27 mouse cellular contexts compared by ENCODE assay signal in the genomic region with DNA sequence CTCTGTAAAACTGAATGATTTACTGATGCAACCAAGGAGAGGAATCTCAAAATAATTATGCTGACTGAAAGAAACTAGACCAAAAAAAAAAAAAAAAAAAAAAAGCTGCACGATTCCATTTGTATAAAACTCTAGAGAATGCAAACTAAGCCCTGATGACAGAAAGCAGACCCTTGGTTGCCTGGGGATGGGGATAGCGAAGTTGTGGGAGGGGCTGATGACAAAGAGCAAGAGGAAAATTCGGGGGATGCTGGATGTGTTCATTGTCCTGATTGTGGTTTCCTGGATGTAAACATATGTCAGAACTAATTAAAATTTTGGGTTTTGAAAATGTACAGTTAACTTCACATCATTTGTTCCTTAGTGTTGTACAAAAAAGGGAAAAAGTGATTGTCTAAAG.
DNase-seq lines count a peak whose midpoint lies in the region; ATAC-seq and TF ChIP-seq lines count a peak whose summit lies in the region.
"Had no signal": no experiment of that assay in that cellular context is flagged by ENCODE, and none has a peak within 500 bp of the region (broad histone marks: within the 10 kb centered on the region; RNA-seq: fewer than 3 reads in every experiment).

No protein-coding gene starts in this region.

- H3K9me3 ChIP-seq in embryonic facial prominence, embryonic 13.5 days: no peaks in the 10 kb centered on the region
- no peaks in the 10 kb centered on the region for H3K9me3 ChIP-seq in intestine, embryonic 16.5 days (ENCODE audit: control insufficient read depth, low read length)
- no peaks in the 10 kb centered on the region for H3K9me3 ChIP-seq in forebrain, embryonic 12.5 days
- H3K9me3 ChIP-seq: embryonic facial prominence, embryonic 15.5 days; forebrain, embryonic 15.5 days; G1E; heart, embryonic 10.5 days; heart, embryonic 13.5 days; hindbrain, embryonic 12.5 days; hindbrain, embryonic 15.5 days had no signal

- WGBS in embryonic facial prominence, embryonic 13.5 days: 46% methylated on average over 3 of the region's 3 CpGs
- WGBS in intestine, embryonic 16.5 days: 42% methylated on average over 3 of the region's 3 CpGs
- WGBS in forebrain, embryonic 12.5 days: 83% methylated on average over 3 of the region's 3 CpGs

- H3K9ac ChIP-seq in embryonic facial prominence, embryonic 13.5 days: no peak overlapping the region
- H3K9ac ChIP-seq in intestine, embryonic 16.5 days (ENCODE audit: low read depth, low read length): no peak overlapping the region
- no peak overlapping the region for H3K9ac ChIP-seq in forebrain, embryonic 12.5 days
- H3K9ac ChIP-seq: embryonic facial prominence, embryonic 15.5 days; forebrain, embryonic 15.5 days; heart, embryonic 13.5 days; hindbrain, embryonic 12.5 days; hindbrain, embryonic 15.5 days had no signal

- DNase-seq in layer of hippocampus, adult 2 months (ENCODE audit: low spot score in 2 of 2): no peak
- no peak for DNase-seq in layer of hippocampus, postnatal 25 days (ENCODE audit: extremely low spot score in 1 of 2, low spot score in 1 of 2)
- DNase-seq: adrenal gland, adult 8-10 months; adrenal gland, postnatal 25 days; B cell, adult 2 months; cerebellum, adult 11-12 months; cerebellum, adult 8-10 months; cerebellum, postnatal 10 days; cerebellum, postnatal 36 days; gastrocnemius, postnatal 36 days; heart, adult 2 months; heart, postnatal 14 days; heart, postnatal 4 days; kidney, adult 11 months; kidney, adult 8-10 months had no signal

- H3K36me3 ChIP-seq in embryonic facial prominence, embryonic 13.5 days: no peaks in the 10 kb centered on the region
- no peaks in the 10 kb centered on the region for H3K36me3 ChIP-seq in intestine, embryonic 16.5 days (ENCODE audit: control insufficient read depth, insufficient read depth, low read length)
- no peaks in the 10 kb centered on the region for H3K36me3 ChIP-seq in forebrain, embryonic 12.5 days (replicated peaks)
- H3K36me3 ChIP-seq: embryonic facial prominence, embryonic 15.5 days; forebrain, embryonic 15.5 days; heart, embryonic 10.5 days; heart, embryonic 13.5 days; hindbrain, embryonic 12.5 days; hindbrain, embryonic 15.5 days had no signal

- no peak for ATAC-seq in embryonic facial prominence, embryonic 13.5 days (ENCODE audit: insufficient number of reproducible peaks, insufficient read depth, low FRiP score, low TSS enrichment, low read depth)
- ATAC-seq in intestine, embryonic 16.5 days: peak; percentile 64; the same call in 1 of the 2 replicates
- ATAC-seq in forebrain, embryonic 12.5 days (ENCODE audit: low FRiP score): no peak
- ATAC-seq in activated CD4-positive, CD25-positive, alpha-beta regulatory T cell, adult 4 months: no peak
- ATAC-seq: forebrain, embryonic 15.5 days had no signal

- H3K27ac ChIP-seq in layer of hippocampus, adult 2 months: peak overlapping the region; percentile 28; the same call in 1 of the 2 replicates
- H3K27ac ChIP-seq in embryonic facial prominence, embryonic 13.5 days: peak overlapping the region; percentile 66; the same call in 1 of the 2 replicates
- no peak overlapping the region for H3K27ac ChIP-seq in intestine, embryonic 16.5 days (ENCODE audit: low read length)
- H3K27ac ChIP-seq in forebrain, embryonic 12.5 days: no peak overlapping the region
- H3K27ac ChIP-seq: forebrain, embryonic 15.5 days; heart, adult 2 months; heart, embryonic 10.5 days; heart, embryonic 13.5 days; hindbrain, embryonic 12.5 days; hindbrain, embryonic 15.5 days had no signal

- H3K4me2 ChIP-seq in embryonic facial prominence, embryonic 13.5 days: no peak overlapping the region
- H3K4me2 ChIP-seq in intestine, embryonic 16.5 days (ENCODE audit: low read depth, low read length): no peak overlapping the region
- no peak overlapping the region for H3K4me2 ChIP-seq in forebrain, embryonic 12.5 days
- H3K4me2 ChIP-seq: embryonic facial prominence, embryonic 15.5 days; forebrain, embryonic 15.5 days; heart, embryonic 13.5 days; hindbrain, embryonic 12.5 days; hindbrain, embryonic 15.5 days had no signal

- 0 out of 2 replicates have a peak, but pooled peaks cover 3% of the 10 kb centered on the region for H3K4me1 ChIP-seq in embryonic facial prominence, embryonic 13.5 days
- no peaks in the 10 kb centered on the region; the same call in 1 of the 2 replicates for H3K4me1 ChIP-seq in intestine, embryonic 16.5 days (ENCODE audit: control insufficient read depth, insufficient read depth, low read length)
- peaks cover 6% of the 10 kb centered on the region for H3K4me1 ChIP-seq in forebrain, embryonic 12.5 days
- H3K4me1 ChIP-seq: forebrain, embryonic 15.5 days; heart, embryonic 10.5 days; heart, embryonic 13.5 days; hindbrain, embryonic 12.5 days; hindbrain, embryonic 15.5 days had no signal

- H3K27me3 ChIP-seq in embryonic facial prominence, embryonic 13.5 days: no peaks in the 10 kb centered on the region
- no peaks in the 10 kb centered on the region for H3K27me3 ChIP-seq in intestine, embryonic 16.5 days (replicated peaks; ENCODE audit: control insufficient read depth, insufficient read depth, low read length)
- no peaks in the 10 kb centered on the region for H3K27me3 ChIP-seq in forebrain, embryonic 12.5 days
- H3K27me3 ChIP-seq: CH12.LX; embryonic facial prominence, embryonic 15.5 days; forebrain, embryonic 15.5 days; heart, embryonic 13.5 days; hindbrain, embryonic 12.5 days; hindbrain, embryonic 15.5 days had no signal

- no peak for TF ChIP-seq CTCF in layer of hippocampus, adult 2 months (conservative IDR thresholded peaks at IDR 0.05)

- H3K4me3 ChIP-seq in layer of hippocampus, adult 2 months: no peak overlapping the region
- H3K4me3 ChIP-seq in embryonic facial prominence, embryonic 13.5 days: no peak overlapping the region
- no peak overlapping the region for H3K4me3 ChIP-seq in intestine, embryonic 16.5 days (ENCODE audit: low read length)
- H3K4me3 ChIP-seq in forebrain, embryonic 12.5 days (replicated peaks): no peak overlapping the region
- H3K4me3 ChIP-seq: embryonic facial prominence, embryonic 15.5 days; forebrain, embryonic 15.5 days; heart, adult 2 months; heart, embryonic 10.5 days; heart, embryonic 13.5 days; hindbrain, embryonic 12.5 days; hindbrain, embryonic 15.5 days had no signal

Comparison
In these comparisons a context has a peak if more than half of its experiments do, and no peak if none do; other contexts are left out.
1. H3K27ac ChIP-seq: peak in layer of hippocampus, adult 2 months (single experiment) and embryonic facial prominence, embryonic 13.5 days (single experiment); none in intestine, embryonic 16.5 days (single experiment) and forebrain, embryonic 12.5 days (single experiment).